Mouse (Mus musculus): Measurements from ENCODE around the gene Arhgap25.
A peak's percentile ranks its signal among the peaks of the same experiment; 100 is the strongest.
"Not testable (repeated sequence)": the region's sequence is repeated elsewhere in the genome, so short reads cannot be mapped to it uniquely, and the experiment has no call there.

Gene Arhgap25

GRCm38 (mm10) chr6:87532953-87533710 is at the start of gene Arhgap25:
Gene Arhgap25 (minus strand): TSS chr6:87533259.
- DNase-seq = peak; percentile 24

GRCm38 (mm10) chr6:87582456-87582855 is 49.4 kb upstream of the Arhgap25 start:
- peak; percentile 78 for DNase-seq

GRCm38 (mm10) chr6:87581581-87581980 is 48.5 kb upstream of the Arhgap25 start:
- no peak for DNase-seq

- DNase-seq = no peak
Observed at GRCm38 (mm10) chr6:87581071-87581470, 48.0 kb upstream of the Arhgap25 start.

- DNase-seq = no peak
Observed at GRCm38 (mm10) chr6:87578247-87578646, 45.2 kb upstream of the Arhgap25 start.

GRCm38 (mm10) chr6:87576648-87577330 is 43.7 kb upstream of the Arhgap25 start:
- DNase-seq = no peak

- DNase-seq = not testable (repeated sequence)
Observed at GRCm38 (mm10) chr6:87571863-87572262, 38.8 kb upstream of the Arhgap25 start.

GRCm38 (mm10) chr6:87567686-87568593 is 34.9 kb upstream of the Arhgap25 start:
- DNase-seq = peak; percentile 41

GRCm38 (mm10) chr6:87565166-87565565 is 32.1 kb upstream of the Arhgap25 start:
- no peak for DNase-seq

GRCm38 (mm10) chr6:87564356-87564755 is 31.3 kb upstream of the Arhgap25 start:
- no peak for DNase-seq

GRCm38 (mm10) chr6:87553724-87554123 is 20.7 kb upstream of the Arhgap25 start:
- DNase-seq = no peak

GRCm38 (mm10) chr6:87552054-87552807 is 19.2 kb upstream of the Arhgap25 start:
- no peak for DNase-seq

GRCm38 (mm10) chr6:87547836-87548235 is 14.8 kb upstream of the Arhgap25 start:
- DNase-seq = no peak

GRCm38 (mm10) chr6:87547431-87547830 is 14.4 kb upstream of the Arhgap25 start:
- no peak for DNase-seq

- no peak for DNase-seq
Observed at GRCm38 (mm10) chr6:87545331-87546217, 12.5 kb upstream of the Arhgap25 start.

- peak; percentile 69 for DNase-seq
Observed at GRCm38 (mm10) chr6:87542027-87542426, 9.0 kb upstream of the Arhgap25 start.

GRCm38 (mm10) chr6:87541171-87541571 is 8.1 kb upstream of the Arhgap25 start:
- peak; percentile 24 for DNase-seq

GRCm38 (mm10) chr6:87538376-87539270 is 5.6 kb upstream of the Arhgap25 start:
- DNase-seq = no peak

GRCm38 (mm10) chr6:87537678-87538077 is 4.6 kb upstream of the Arhgap25 start:
- DNase-seq = no peak

- no peak for DNase-seq
Observed at GRCm38 (mm10) chr6:87536270-87536669, 3.2 kb upstream of the Arhgap25 start.
